Mouse (Mus musculus) midbrain, postnatal 0 days (tissue): Measurements from ENCODE around the gene Zbtb46. TPM values are rescaled to one million over a fixed set of nuclear protein-coding genes. Genes with fewer than 3 reads are reported as not detected.
"Not testable (repeated sequence)": the region's sequence is repeated elsewhere in the genome, so short reads cannot be mapped to it uniquely, and the experiment has no call there.

Experiments used
- ATAC-seq: fragments of 200-750 bp; cut with Nextera tagmentation; 2 replicates; pipeline ENCODE4 v1.8.0; 2017; ENCODE audit warnings: moderate number of reproducible peaks, mild to moderate bottlenecking, moderate TSS enrichment, moderate library complexity; ENCODE audit not compliant: low FRiP score
- DNase-seq: peaks from one replicate; pipeline ENCODE4 v3.0.0-alpha.2; 2015; ENCODE audit warnings: low spot score
- H3K27ac ChIP-seq: fragments of 300-500 bp; sonication (generic); 2 replicates; pipeline ENCODE4 v1.5.1; 2014; ENCODE audit warnings: low read depth, mild to moderate bottlenecking, low read length, mixed read lengths
- H3K27me3 ChIP-seq: fragments of 300-500 bp; sonication (generic); 2 replicates; pipeline ENCODE4 v1.6.1; 2014; ENCODE audit warnings: low read length, control low read depth, mixed read lengths; ENCODE audit not compliant: insufficient read depth
- H3K36me3 ChIP-seq: fragments of 300-500 bp; sonication (generic); 2 replicates; pipeline ENCODE4 v1.6.1; 2014; ENCODE audit warnings: low read length, control low read depth, mixed read lengths; ENCODE audit not compliant: insufficient read depth
- H3K4me1 ChIP-seq: fragments of 300-500 bp; sonication (generic); 2 replicates; pipeline ENCODE4 v1.6.1; 2014; ENCODE audit warnings: mild to moderate bottlenecking, control low read depth, antibody characterized with exemption, low read length, mixed read lengths; ENCODE audit not compliant: insufficient read depth
- H3K4me2 ChIP-seq: fragments of 300-500 bp; sonication (generic); 2 replicates; pipeline ENCODE4 v1.6.1; 2014; ENCODE audit warnings: low read depth, mild to moderate bottlenecking, low read length, mixed read lengths; ENCODE audit not compliant: poor library complexity, severe bottlenecking
- H3K4me3 ChIP-seq: fragments of 300-500 bp; sonication (generic); 2 replicates; pipeline ENCODE4 v1.5.1; 2014; ENCODE audit warnings: low read depth, mild to moderate bottlenecking, low read length, moderate library complexity
- H3K9ac ChIP-seq: fragments of 300-500 bp; sonication (generic); replicated peaks from 2 replicates; pipeline ENCODE4 v1.6.1; 2014; ENCODE audit warnings: mild to moderate bottlenecking, low read length, moderate library complexity, mixed read lengths; ENCODE audit not compliant: poor library complexity, severe bottlenecking
- H3K9me3 ChIP-seq: fragments of 300-500 bp; sonication (generic); 2 replicates; pipeline ENCODE4 v1.6.1; 2016; ENCODE audit warnings: low read length, control low read depth
- CTCF ChIP-seq: IDR thresholded peaks from 2 replicates; pipeline ENCODE4 v1.5.1; 2016; ENCODE audit warnings: antibody characterized with exemption, mild to moderate bottlenecking
- WGBS: fragments of 180-500 bp; shearing (Covaris S2); extraction: QIAGEN DNeasy Blood & Tissue Kit; methylation state at CpG from one replicate; pipeline ENCODE4 v1.1.7; 2014; 5-methylcytosine and 5-hydroxymethylcytosine counted together
- polyA plus RNA-seq: library from polyadenylated mRNA; unstranded; fragments of >200 nt; fragmentation: Nextera tagmentation; extraction: Ambion mirVana; gene quantifications from 2 replicates; pipeline ENCODE4 v1.2.1, GENCODE M21; 2015
- total RNA-seq: library from RNA; depleted of rRNA; stranded (reverse); fragments of >200 nt; gene quantifications from 2 replicates; pipeline ENCODE4 v1.2.3, GENCODE M21; 2014; rRNA removed

Gene Zbtb46
- total RNA-seq (25.8 and 29.8 TPM in 2 replicates), polyA plus RNA-seq (16.7 and 18.4 TPM in 2 replicates)

GRCm38 (mm10) chr2:181459153-181459672 lies at the start of gene Zbtb46:
Zbtb46 (minus strand) TSS chr2:181459426.
- no peak for TF ChIP-seq CTCF
- Histone ChIP-seq H3K9me3 (no peaks in the 10 kb centered on the region), H3K36me3 (no peaks in the 10 kb centered on the region), H3K4me3 (peak within 1 kb of the TSS; percentile 95), H3K9ac (peak within 1 kb of the TSS; percentile 97), H3K4me1 (no peaks in the 10 kb centered on the region), H3K27me3 (no peaks in the 10 kb centered on the region; the same call in none of the 2 replicates), H3K27ac (peak within 1 kb of the TSS; percentile 65), H3K4me2 (peak within 1 kb of the TSS; percentile 63)
- peak; percentile 85 for ATAC-seq
- peak; percentile 85 for DNase-seq
- under 1% methylated on average over 32 of the region's 83 CpGs for WGBS

GRCm38 (mm10) chr2:181498644-181499043 lies 39.4 kb upstream of the Zbtb46 start:
- Histone ChIP-seq H3K9ac (no peak overlapping the region), H3K27me3 (no peaks in the 10 kb centered on the region), H3K4me2 (no peak overlapping the region), H3K36me3 (peaks cover 28% of the 10 kb centered on the region), H3K4me1 (no peaks in the 10 kb centered on the region), H3K27ac (no peak overlapping the region), H3K4me3 (no peak overlapping the region), H3K9me3 (no peaks in the 10 kb centered on the region)
- ATAC-seq (no peak), DNase-seq (no peak)
- no peak for TF ChIP-seq CTCF
- WGBS, result 80% methylated on average over 4 of the region's 4 CpGs

GRCm38 (mm10) chr2:181497548-181497875 lies 38.3 kb upstream of the Zbtb46 start:
- 0% methylated on average over 12 of the region's 12 CpGs for WGBS
- ATAC-seq, result peak; percentile 9; the same call in 1 of the 2 replicates
- Histone ChIP-seq H3K4me1 (no peaks in the 10 kb centered on the region), H3K4me3 (peak overlapping the region; percentile 86), H3K9ac (peak overlapping the region; percentile 89), H3K27ac (peak overlapping the region; percentile 91), H3K4me2 (peak overlapping the region; percentile 83), H3K27me3 (no peaks in the 10 kb centered on the region), H3K36me3 (peaks cover 20% of the 10 kb centered on the region), H3K9me3 (no peaks in the 10 kb centered on the region)
- peak; percentile 10 for DNase-seq
- TF ChIP-seq CTCF, result no peak

- ATAC-seq, result peak; percentile 97
- Histone ChIP-seq H3K4me1 (no peaks in the 10 kb centered on the region), H3K27ac (peak within 1 kb of the TSS; percentile 91), H3K27me3 (no peaks in the 10 kb centered on the region), H3K9me3 (no peaks in the 10 kb centered on the region), H3K4me2 (peak within 1 kb of the TSS; percentile 83), H3K9ac (peak within 1 kb of the TSS; percentile 89), H3K4me3 (peak within 1 kb of the TSS; percentile 86), H3K36me3 (peaks cover 15% of the 10 kb centered on the region)
- TF ChIP-seq CTCF, result no peak; the same call in 1 of the 2 replicates
- under 1% methylated on average over 46 of the region's 46 CpGs for WGBS
- DNase-seq, result peak; percentile 98
Observed at GRCm38 (mm10) chr2:181496831-181497547, 37.8 kb upstream of the Zbtb46 start, which contains the start of gene Tpd52l2. Tpd52l2 (plus strand) TSS chr2:181497142.

GRCm38 (mm10) chr2:181496281-181496680 lies 37.1 kb upstream of the Zbtb46 start:
- WGBS, result 13% methylated on average over 8 of the region's 8 CpGs
- TF ChIP-seq CTCF, result peak; percentile 80
- Histone ChIP-seq H3K4me2 (peak overlapping the region; percentile 83), H3K36me3 (peaks cover 11% of the 10 kb centered on the region; the same call in 1 of the 2 replicates), H3K27ac (peak overlapping the region; percentile 91), H3K4me3 (peak overlapping the region; percentile 86), H3K9me3 (no peaks in the 10 kb centered on the region), H3K27me3 (no peaks in the 10 kb centered on the region), H3K4me1 (no peaks in the 10 kb centered on the region), H3K9ac (peak overlapping the region; percentile 37; the same call in 1 of the 2 replicates)
- ATAC-seq (peak; percentile 80; the same call in 1 of the 2 replicates), DNase-seq (peak; percentile 85)

- not testable (repeated sequence) for ATAC-seq, DNase-seq, H3K9ac ChIP-seq, H3K36me3 ChIP-seq, H3K9me3 ChIP-seq, H3K27me3 ChIP-seq, H3K4me2 ChIP-seq, H3K4me1 ChIP-seq, H3K4me3 ChIP-seq
- H3K27ac ChIP-seq, result peak overlapping the region; percentile 91; the same call in 1 of the 2 replicates
- 66% methylated on average over 8 of the region's 8 CpGs for WGBS
Observed at GRCm38 (mm10) chr2:181495845-181496244, 36.6 kb upstream of the Zbtb46 start.
